Mouse (Mus musculus) spleen, adult 2 months (tissue): ENCODE measurements around the gene Gm8439. TPM values are rescaled to one million over a fixed set of nuclear protein-coding genes. Genes with fewer than 3 reads are reported as not detected.
A peak's percentile ranks its signal among the peaks of the same experiment; 100 is the strongest.
"Not testable (repeated sequence)": the region's sequence is repeated elsewhere in the genome, so short reads cannot be mapped to it uniquely, and the experiment has no call there.

ENCODE experiments used
- DNase-seq, 2 experiments: peaks; one replicate each; pipeline versions ENCODE4 v3.0.0 to v3.0.0-alpha.2; 2012 to 2021; ENCODE audit warnings: low spot score in 2 of 2, low read depth in 1 of 2
- H3K27ac ChIP-seq: fragments of 200-500 bp; 2 replicates; pipeline ENCODE4 v1.5.1; 2012; ENCODE audit warnings: low read length, inconsistent platforms; ENCODE audit not compliant: insufficient read depth
- H3K27me3 ChIP-seq: fragments of 200-500 bp; 2 replicates; pipeline ENCODE4 v1.6.1; 2012; ENCODE audit warnings: mild to moderate bottlenecking, moderate library complexity, low read length, inconsistent platforms; ENCODE audit not compliant: control insufficient read depth, insufficient read depth
- H3K36me3 ChIP-seq: fragments of 200-500 bp; 2 replicates; pipeline ENCODE4 v1.6.1; 2012; ENCODE audit warnings: mild to moderate bottlenecking, low read length, inconsistent platforms; ENCODE audit not compliant: control insufficient read depth, insufficient read depth
- H3K4me1 ChIP-seq: fragments of 200-500 bp; 2 replicates; pipeline ENCODE4 v1.6.1; 2011; ENCODE audit warnings: inconsistent platforms; ENCODE audit not compliant: control insufficient read depth, insufficient read depth, insufficient read length
- H3K4me3 ChIP-seq: fragments of 200-500 bp; 2 replicates; pipeline ENCODE4 v1.5.1; 2011; ENCODE audit warnings: mild to moderate bottlenecking, inconsistent platforms; ENCODE audit not compliant: insufficient read depth, insufficient read length; ENCODE audit errors: extremely low read depth
- CTCF ChIP-seq: fragments of 200-500 bp; IDR thresholded peaks from 2 replicates; pipeline ENCODE4 v1.5.1; 2011; ENCODE audit warnings: mild to moderate bottlenecking, inconsistent platforms; ENCODE audit not compliant: insufficient read depth, insufficient read length, insufficient replicate concordance; ENCODE audit errors: extremely low read depth
- POLR2A ChIP-seq: fragments of 200-500 bp; IDR thresholded peaks from 2 replicates; pipeline ENCODE4 v1.6.1; 2011; ENCODE audit warnings: low read depth, low read length, inconsistent platforms
- WGBS: fragments of 180-500 bp; shearing (Covaris S2); methylation state at CpG from one replicate; pipeline ENCODE4 v1.1.7; 2018; 5-methylcytosine and 5-hydroxymethylcytosine counted together
- polyA plus RNA-seq: library from polyadenylated mRNA; depleted of rRNA; stranded (reverse); fragments of >200 nt; gene quantifications from 2 replicates; pipeline ENCODE4 v1.2.3, GENCODE M21; 2012

Gene Gm8439
- polyA plus RNA-seq, 1 experiment: not detected

DNA sequence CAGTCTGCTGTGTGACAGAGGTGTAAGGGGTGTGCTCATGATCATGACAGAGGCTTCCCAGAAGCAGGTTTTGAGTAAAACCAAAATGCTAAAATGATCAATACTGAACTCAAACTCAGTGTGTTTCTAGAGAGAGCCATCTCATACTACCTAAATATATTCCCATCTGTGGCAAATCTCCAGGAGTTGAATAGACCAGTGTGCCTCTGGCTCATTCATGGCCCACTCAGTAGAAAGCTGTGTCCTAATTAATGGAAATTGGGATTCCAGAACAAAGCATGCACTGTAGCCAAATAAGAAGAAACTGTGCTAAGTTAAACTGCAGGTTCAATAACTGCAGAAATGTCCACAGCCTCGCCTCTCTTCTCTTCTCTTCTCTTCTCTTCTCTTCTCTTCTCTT lies 1.6 kb upstream of the Gm8439 start:
- TF ChIP-seq POLR2A: no peak
- no peak for TF ChIP-seq CTCF
- H3K27me3 ChIP-seq: no peaks in the 10 kb centered on the region
- H3K27ac ChIP-seq: no peak overlapping the region
- H3K4me3 ChIP-seq: no peak overlapping the region
- no peak for DNase-seq
- 83% methylated on average over 1 of the region's 1 CpGs for WGBS
- peaks cover 6% of the 10 kb centered on the region; the same call in 1 of the 2 replicates for H3K4me1 ChIP-seq
- no peaks in the 10 kb centered on the region for H3K36me3 ChIP-seq

DNA sequence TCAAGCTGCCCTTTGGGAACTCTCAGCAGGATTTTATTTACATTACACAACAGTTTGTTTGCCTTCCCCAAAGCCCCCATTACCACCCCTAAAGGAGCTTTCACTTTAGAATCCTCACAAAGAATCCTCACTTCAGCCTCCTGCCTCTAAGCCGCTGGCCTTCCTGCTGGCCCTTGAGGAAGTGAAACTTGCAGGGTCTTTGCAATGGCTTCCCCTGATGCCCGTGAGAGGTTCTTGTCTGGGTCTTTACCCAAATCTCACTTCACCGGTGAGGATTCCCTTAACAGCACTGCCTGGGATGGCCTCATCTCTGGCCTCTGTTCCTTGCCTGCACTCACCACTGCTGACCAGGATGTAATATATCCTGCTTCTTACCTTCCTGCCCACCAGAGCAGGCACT lies 525 bp downstream of the Gm8439 start:
- DNase-seq: no peak
- Histone ChIP-seq H3K4me1 (peaks cover 6% of the 10 kb centered on the region; the same call in 1 of the 2 replicates), H3K27me3 (no peaks in the 10 kb centered on the region), H3K4me3 (no peak overlapping the region), H3K36me3 (no peaks in the 10 kb centered on the region), H3K27ac (no peak overlapping the region)
- 13% methylated on average over 3 of the region's 3 CpGs for WGBS
- TF ChIP-seq CTCF (no peak), POLR2A (no peak)

DNA sequence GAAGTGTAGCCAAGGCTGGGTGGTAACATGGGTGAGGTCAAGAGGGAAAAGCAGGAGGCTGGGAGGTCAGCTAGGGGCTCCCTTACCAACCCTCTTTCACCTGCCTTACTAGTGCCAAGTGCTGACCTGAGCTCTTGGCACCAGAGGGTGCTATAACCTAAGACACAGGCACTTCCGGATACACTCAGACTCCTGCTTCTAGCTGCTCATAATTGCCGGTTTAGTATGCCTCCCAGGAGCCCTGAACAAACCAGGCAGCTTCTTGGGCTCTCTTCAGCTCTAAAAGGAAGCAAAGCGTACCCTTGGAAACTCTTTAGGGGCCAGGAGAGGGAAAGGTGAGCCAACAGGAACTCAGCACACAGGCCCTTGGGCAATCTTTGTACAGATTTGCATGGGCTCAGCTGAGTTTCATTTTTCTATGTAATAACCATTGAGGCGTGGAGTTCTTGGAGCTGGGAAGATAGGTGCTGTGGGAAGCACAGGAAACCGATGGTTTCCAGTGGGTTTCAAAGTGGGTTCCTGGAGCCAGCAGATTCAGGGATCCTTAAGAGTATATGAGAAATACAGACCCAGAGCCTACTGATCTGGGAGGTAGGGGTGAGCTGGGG lies 1.4 kb downstream of the Gm8439 start:
- Histone ChIP-seq H3K27me3 (no peaks in the 10 kb centered on the region), H3K4me3 (no peak overlapping the region), H3K36me3 (no peaks in the 10 kb centered on the region), H3K4me1 (peaks cover 6% of the 10 kb centered on the region; the same call in 1 of the 2 replicates), H3K27ac (no peak overlapping the region)
- 26% methylated on average over 5 of the region's 5 CpGs for WGBS
- peak; percentile 45 to 56 for DNase-seq
- TF ChIP-seq CTCF: peak; percentile 86; the same call in 1 of the 2 replicates
- TF ChIP-seq POLR2A: no peak

DNA sequence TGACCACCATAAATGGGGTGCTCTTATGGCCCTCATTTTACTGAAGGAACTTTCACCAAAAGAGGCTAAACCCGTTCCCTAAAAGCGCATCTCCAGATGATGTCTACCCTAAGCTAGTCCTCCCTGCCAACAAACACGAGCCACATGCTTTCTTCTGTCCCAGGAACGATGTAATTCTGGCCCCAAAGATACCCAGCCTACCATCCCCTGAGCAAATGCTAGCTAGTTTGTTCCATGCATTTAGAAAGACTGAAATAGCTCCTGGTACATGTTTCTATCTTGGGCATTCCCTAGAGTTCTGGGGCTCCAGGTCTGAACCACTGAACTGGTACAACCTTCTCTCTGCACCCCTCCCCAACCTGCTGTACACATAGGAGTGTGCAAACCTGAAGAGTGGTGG lies 2.4 kb downstream of the Gm8439 start:
- no peak for DNase-seq
- Histone ChIP-seq H3K4me1 (peaks cover 6% of the 10 kb centered on the region; the same call in 1 of the 2 replicates), H3K36me3 (no peaks in the 10 kb centered on the region), H3K27ac (no peak overlapping the region), H3K4me3 (no peak overlapping the region), H3K27me3 (no peaks in the 10 kb centered on the region)
- WGBS: 94% methylated on average over 4 of the region's 4 CpGs
- TF ChIP-seq POLR2A (no peak), CTCF (no peak)

DNA sequence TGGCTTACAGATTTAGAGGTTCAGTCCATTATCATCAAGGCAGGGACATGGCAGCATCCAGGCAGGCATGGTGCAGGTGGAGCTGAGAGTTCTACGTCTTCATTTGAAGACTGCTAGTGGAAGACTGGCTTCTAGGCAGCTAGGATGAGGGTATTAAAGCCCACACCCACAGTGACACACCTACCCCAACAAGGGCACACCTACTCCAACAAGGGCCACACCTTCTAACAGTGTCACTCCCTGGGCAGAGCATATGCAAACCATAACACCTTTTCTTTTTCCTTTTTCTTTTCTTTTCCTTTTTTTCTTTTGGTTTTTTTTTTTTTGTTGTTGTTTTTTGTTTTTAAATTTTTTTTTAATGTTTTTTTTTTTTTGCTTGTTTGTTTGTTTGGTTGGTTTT lies 7.7 kb downstream of the Gm8439 start:
- 94% methylated on average over 1 of the region's 1 CpGs for WGBS
- H3K4me1 ChIP-seq, DNase-seq, H3K27ac ChIP-seq, H3K27me3 ChIP-seq, H3K4me3 ChIP-seq, H3K36me3 ChIP-seq: not testable (repeated sequence)

DNA sequence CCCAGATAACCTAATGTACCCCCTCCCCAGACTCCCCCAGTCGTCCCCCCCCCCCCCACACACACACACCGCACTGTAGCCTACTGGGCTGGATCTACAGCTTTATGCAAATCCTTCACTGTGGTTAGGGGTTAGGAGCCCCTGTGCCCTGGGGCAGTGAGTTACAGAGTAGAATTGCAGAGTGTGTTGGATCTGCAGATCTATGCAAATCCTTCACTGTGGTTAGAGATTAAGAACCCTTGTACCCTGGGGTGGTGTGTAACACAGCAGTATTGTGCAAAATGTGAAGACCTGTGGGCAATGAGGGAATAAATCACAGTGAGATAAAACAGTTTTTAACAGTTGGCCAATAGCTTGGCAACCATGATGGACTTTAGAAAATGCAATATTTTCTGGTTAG lies 10.4 kb downstream of the Gm8439 start:
- no peak overlapping the region for H3K4me3 ChIP-seq
- no peaks in the 10 kb centered on the region for H3K27me3 ChIP-seq
- H3K27ac ChIP-seq: no peak overlapping the region
- 50% methylated on average over 2 of the region's 2 CpGs for WGBS
- H3K4me1 ChIP-seq: no peaks in the 10 kb centered on the region
- DNase-seq: no peak
- H3K36me3 ChIP-seq: no peaks in the 10 kb centered on the region
- TF ChIP-seq CTCF (no peak), POLR2A (no peak)

DNA sequence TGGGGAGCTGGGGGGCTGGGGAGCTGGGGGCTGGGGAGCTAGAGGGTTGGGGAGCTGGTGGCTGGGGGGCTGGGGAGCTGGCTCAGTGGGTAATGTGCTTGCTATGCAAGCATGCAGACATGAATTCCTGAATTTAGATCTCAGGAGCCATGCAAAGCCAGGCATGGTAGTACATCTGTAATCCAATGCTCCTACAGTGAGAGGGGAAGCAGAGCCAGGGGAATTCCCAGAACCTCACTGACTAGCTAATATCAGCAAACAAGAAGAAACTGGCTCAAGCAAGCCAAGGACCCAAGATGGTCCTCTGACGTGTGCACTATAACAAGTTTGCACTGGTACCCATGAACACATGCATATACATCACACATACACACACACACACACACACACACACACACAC lies 13.2 kb downstream of the Gm8439 start:
- no peaks in the 10 kb centered on the region for H3K4me1 ChIP-seq
- no peaks in the 10 kb centered on the region for H3K36me3 ChIP-seq
- WGBS: 83% methylated on average over 1 of the region's 1 CpGs
- DNase-seq: no peak
- H3K27me3 ChIP-seq: no peaks in the 10 kb centered on the region
- no peak overlapping the region for H3K4me3 ChIP-seq
- H3K27ac ChIP-seq: no peak overlapping the region
- TF ChIP-seq POLR2A (no peak), CTCF (no peak)
